9 mouse cellular contexts compared by ENCODE assay signal in the genomic region with DNA sequence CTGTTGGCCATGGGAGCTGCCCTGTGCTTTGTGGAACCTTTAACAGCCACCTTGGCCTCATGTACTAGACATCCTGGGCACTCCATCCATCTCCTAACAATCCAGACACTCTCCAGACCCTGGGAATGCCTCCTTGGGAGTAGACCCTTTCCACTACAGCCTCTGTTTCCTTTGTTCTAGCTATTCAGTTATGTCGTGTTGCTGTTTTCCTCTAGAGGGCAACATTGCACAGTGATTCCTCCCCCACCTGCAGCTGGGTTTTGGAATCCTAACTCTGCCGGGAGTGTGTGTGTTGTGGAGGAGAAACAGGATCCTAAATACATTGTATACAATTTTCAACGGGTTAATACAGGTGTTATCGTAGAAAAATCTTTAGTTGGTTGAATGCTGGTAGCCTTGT. TPM values are rescaled to one million over a fixed set of nuclear protein-coding genes. Genes with fewer than 3 reads are reported as not detected.
DNase-seq lines count a peak whose midpoint lies in the region; ATAC-seq and TF ChIP-seq lines count a peak whose summit lies in the region.
"Had no signal": no experiment of that assay in that cellular context is flagged by ENCODE, and none has a peak within 500 bp of the region (broad histone marks: within the 10 kb centered on the region; RNA-seq: fewer than 3 reads in every experiment).

No protein-coding gene starts in this region.

- H3K27ac ChIP-seq in gastrocnemius, adult 2 months: no peak overlapping the region
- H3K27ac ChIP-seq in lung, embryonic 16.5 days (ENCODE audit: low read length): no peak overlapping the region
- no peak overlapping the region for H3K27ac ChIP-seq in stomach, embryonic 14.5 days (ENCODE audit: low read length)

- WGBS in lung, embryonic 16.5 days: 7% methylated on average over 4 of the region's 4 CpGs
- 7% methylated on average over 4 of the region's 4 CpGs for WGBS in stomach, embryonic 14.5 days

- no peaks in the 10 kb centered on the region for H3K36me3 ChIP-seq in lung, embryonic 16.5 days (ENCODE audit: control insufficient read depth, insufficient read depth, low read length)
- H3K36me3 ChIP-seq in stomach, embryonic 14.5 days (ENCODE audit: control insufficient read depth, insufficient read depth, low read length): no peaks in the 10 kb centered on the region

- no peak overlapping the region for H3K9ac ChIP-seq in lung, embryonic 16.5 days (ENCODE audit: low read length)
- no peak overlapping the region for H3K9ac ChIP-seq in stomach, embryonic 14.5 days (replicated peaks; ENCODE audit: low read depth, low read length)

- peak; percentile 60 for TF ChIP-seq CTCF in gastrocnemius, adult 2 months (IDR thresholded peaks at IDR 0.05)

- no peaks in the 10 kb centered on the region for H3K4me1 ChIP-seq in lung, embryonic 16.5 days (replicated peaks; ENCODE audit: control insufficient read depth, insufficient read depth, low read length)
- H3K4me1 ChIP-seq in stomach, embryonic 14.5 days (ENCODE audit: control insufficient read depth, insufficient read depth, low read length): no peaks in the 10 kb centered on the region

- H3K4me2 ChIP-seq in lung, embryonic 16.5 days (ENCODE audit: low read depth, low read length): no peak overlapping the region
- no peak overlapping the region for H3K4me2 ChIP-seq in stomach, embryonic 14.5 days (replicated peaks; ENCODE audit: low read depth, low read length)

- intact Hi-C loops in gastrocnemius, adult 2 months (cut with DNase I): loop anchor here (5.0 kb wide), 1 partner anchor 135 kb away; no protein-coding TSS in a partner anchor
- intact Hi-C loops in gastrocnemius, postnatal 36 days (cut with DNase I): no loop called here

- no peak overlapping the region for H3K4me3 ChIP-seq in gastrocnemius, adult 2 months
- H3K4me3 ChIP-seq in lung, embryonic 16.5 days (ENCODE audit: low read length): no peak overlapping the region
- H3K4me3 ChIP-seq in stomach, embryonic 14.5 days (ENCODE audit: low read depth, low read length): no peak overlapping the region

- ATAC-seq in lung, embryonic 16.5 days (ENCODE audit: low read depth): peak; percentile 28; the same call in 1 of the 2 replicates
- ATAC-seq in stomach, embryonic 14.5 days (ENCODE audit: insufficient number of reproducible peaks, insufficient read depth, low FRiP score, low read depth): peak; percentile 63; the same call in 1 of the 2 replicates

- H3K9me3 ChIP-seq in lung, embryonic 16.5 days (ENCODE audit: control insufficient read depth, low read length): no peaks in the 10 kb centered on the region
- H3K9me3 ChIP-seq in stomach, embryonic 14.5 days (ENCODE audit: control insufficient read depth, low read depth, low read length): no peaks in the 10 kb centered on the region

- H3K27me3 ChIP-seq in lung, embryonic 16.5 days (ENCODE audit: control insufficient read depth, insufficient read depth, low read depth, low read length): no peaks in the 10 kb centered on the region
- no peaks in the 10 kb centered on the region for H3K27me3 ChIP-seq in stomach, embryonic 14.5 days (ENCODE audit: control insufficient read depth, insufficient read depth, low read length)

- no peak for DNase-seq in gastrocnemius, adult 2 months
- DNase-seq in gastrocnemius, postnatal 36 days: no peak
- peak; percentile 51 for DNase-seq in 416B (ENCODE audit: low read depth)
- DNase-seq in adrenal gland, postnatal 25 days: peak; percentile 8
- peak; percentile 6 to 37 for DNase-seq in frontal cortex, postnatal 36 days (ENCODE audit: low spot score in 2 of 2)
- DNase-seq in spleen, adult 12 weeks (ENCODE audit: low spot score): no peak

RNA-seq across cellular contexts. Expression of gene Eppin, which starts 1.4 kb away (rescaled TPM):
- total RNA-seq in gastrocnemius, adult 2 months (2021): not detected
- total RNA-seq in gastrocnemius, postnatal 36 days (2021): not detected
- not detected in 2 replicates for total RNA-seq in adrenal gland, postnatal 25 days (2021)
- not detected in 2 replicates for polyA plus RNA-seq in lung, embryonic 16.5 days (2015; fragmentation: Nextera tagmentation; extraction: Ambion mirVana)
- polyA plus RNA-seq in stomach, embryonic 14.5 days (2014; fragmentation: Nextera tagmentation; extraction: Ambion mirVana): not detected in 2 replicates
- total RNA-seq: left cerebral cortex, postnatal 10 days had no signal

RNA-seq across cellular contexts. Expression of gene Wfdc6a, which starts 6.8 kb away (rescaled TPM):
- not detected for total RNA-seq in gastrocnemius, adult 2 months (2021)
- total RNA-seq in gastrocnemius, postnatal 36 days (2021): not detected
- 0.58 TPM in 1 of 2 replicates, not detected in the other for total RNA-seq in adrenal gland, postnatal 25 days (2021)
- polyA plus RNA-seq in lung, embryonic 16.5 days (2015; fragmentation: Nextera tagmentation; extraction: Ambion mirVana): 0.92 and 1.4 TPM in 2 replicates
- polyA plus RNA-seq in stomach, embryonic 14.5 days (2014; fragmentation: Nextera tagmentation; extraction: Ambion mirVana): 2.1 and 2.3 TPM in 2 replicates

RNA-seq across cellular contexts. Expression of gene Spint3, which starts 18.8 kb away (rescaled TPM):
- total RNA-seq in gastrocnemius, adult 2 months (2021): not detected
- not detected for total RNA-seq in gastrocnemius, postnatal 36 days (2021)
- not detected in 2 replicates for total RNA-seq in adrenal gland, postnatal 25 days (2021)
- polyA plus RNA-seq in lung, embryonic 16.5 days (2015; fragmentation: Nextera tagmentation; extraction: Ambion mirVana): not detected in 2 replicates
- not detected in 2 replicates for polyA plus RNA-seq in stomach, embryonic 14.5 days (2014; fragmentation: Nextera tagmentation; extraction: Ambion mirVana)
- total RNA-seq: left cerebral cortex, postnatal 10 days had no signal

RNA-seq across cellular contexts. Expression of gene Wfdc6b, which starts 21.3 kb away (rescaled TPM):
- not detected for total RNA-seq in gastrocnemius, adult 2 months (2021)
- not detected for total RNA-seq in gastrocnemius, postnatal 36 days (2021)
- not detected in 2 replicates for total RNA-seq in adrenal gland, postnatal 25 days (2021)
- not detected in 2 replicates for polyA plus RNA-seq in lung, embryonic 16.5 days (2015; fragmentation: Nextera tagmentation; extraction: Ambion mirVana)
- not detected in 2 replicates for polyA plus RNA-seq in stomach, embryonic 14.5 days (2014; fragmentation: Nextera tagmentation; extraction: Ambion mirVana)
- total RNA-seq: left cerebral cortex, postnatal 10 days had no signal

RNA-seq across cellular contexts. Expression of gene Wfdc8, which starts 21.4 kb away (rescaled TPM):
- total RNA-seq in gastrocnemius, adult 2 months (2021): not detected
- not detected for total RNA-seq in gastrocnemius, postnatal 36 days (2021)
- total RNA-seq in adrenal gland, postnatal 25 days (2021): not detected in 2 replicates
- not detected in 2 replicates for polyA plus RNA-seq in lung, embryonic 16.5 days (2015; fragmentation: Nextera tagmentation; extraction: Ambion mirVana)
- not detected in 2 replicates for polyA plus RNA-seq in stomach, embryonic 14.5 days (2014; fragmentation: Nextera tagmentation; extraction: Ambion mirVana)
- total RNA-seq: left cerebral cortex, postnatal 10 days had no signal

Comparison
In these comparisons a context has a peak if more than half of its experiments do, and no peak if none do; other contexts are left out.
1. DNase-seq: peak in 416B (single experiment), adrenal gland, postnatal 25 days (single experiment) and frontal cortex, postnatal 36 days (2 of 2); none in gastrocnemius, adult 2 months (single experiment), gastrocnemius, postnatal 36 days (0 of 2) and spleen, adult 12 weeks (single experiment).